Comparison of ENCODE assay signal across 8 mouse cellular contexts in genomic region chr10:79986232-79986878, GRCm38 (mm10). TPM values are rescaled to one million over a fixed set of nuclear protein-coding genes. Genes with fewer than 3 reads are reported as not detected.
DNase-seq lines count a peak whose midpoint lies in the region; ATAC-seq and TF ChIP-seq lines count a peak whose summit lies in the region.

No protein-coding gene starts in this region.

- no peak for ATAC-seq in embryonic facial prominence, embryonic 12.5 days (ENCODE audit: insufficient number of reproducible peaks, insufficient read depth, low FRiP score, low TSS enrichment)
- ATAC-seq in heart, postnatal 0 days (ENCODE audit: insufficient read depth, low read depth), result no peak
- peak; percentile 42 for ATAC-seq in liver, embryonic 14.5 days (ENCODE audit: insufficient read depth)

- H3K36me3 ChIP-seq in ES-E14 (ENCODE audit: control insufficient read depth, insufficient read depth, low read length, poor library complexity, severe bottlenecking), result no peaks in the 10 kb centered on the region; the same call in 1 of the 2 replicates
- peaks cover 10% of the 10 kb centered on the region for H3K36me3 ChIP-seq in embryonic facial prominence, embryonic 12.5 days
- peaks cover 7% of the 10 kb centered on the region; the same call in 1 of the 2 replicates for H3K36me3 ChIP-seq in heart, postnatal 0 days (replicated peaks; ENCODE audit: control insufficient read depth, insufficient read depth, low read length)
- no peaks in the 10 kb centered on the region for H3K36me3 ChIP-seq in liver, embryonic 14.5 days (replicated peaks; ENCODE audit: control insufficient read depth, insufficient read depth, low read depth)

- H3K4me2 ChIP-seq in embryonic facial prominence, embryonic 12.5 days (replicated peaks), result peak overlapping the region; percentile 90
- H3K4me2 ChIP-seq in heart, postnatal 0 days (ENCODE audit: low read depth, low read length), result peak overlapping the region; percentile 93
- H3K4me2 ChIP-seq in liver, embryonic 14.5 days (ENCODE audit: low read depth), result peak overlapping the region; percentile 97

- H3K27me3 ChIP-seq in embryonic facial prominence, embryonic 12.5 days, result no peaks in the 10 kb centered on the region; the same call in 1 of the 2 replicates
- H3K27me3 ChIP-seq in heart, postnatal 0 days (ENCODE audit: control insufficient read depth, insufficient read depth, low read length), result no peaks in the 10 kb centered on the region
- H3K27me3 ChIP-seq in liver, embryonic 14.5 days (ENCODE audit: control insufficient read depth, insufficient read depth, low read length), result peaks cover 23% of the 10 kb centered on the region

- no peak overlapping the region for H3K27ac ChIP-seq in ES-E14 (ENCODE audit: insufficient read depth, low read depth, low read length, poor library complexity, severe bottlenecking)
- H3K27ac ChIP-seq in embryonic facial prominence, embryonic 12.5 days, result peak overlapping the region; percentile 93
- peak overlapping the region; percentile 98 for H3K27ac ChIP-seq in heart, postnatal 0 days (ENCODE audit: low read depth)
- peak overlapping the region; percentile 97 for H3K27ac ChIP-seq in liver, embryonic 14.5 days
- peak overlapping the region; percentile 95 for H3K27ac ChIP-seq in olfactory bulb, adult 2 months (ENCODE audit: insufficient read depth, low read depth, low read length)

- 47% methylated on average over 6 of the region's 6 CpGs for WGBS in embryonic facial prominence, embryonic 12.5 days
- 16% methylated on average over 6 of the region's 6 CpGs for WGBS in heart, postnatal 0 days
- WGBS in liver, embryonic 14.5 days (ENCODE audit: insufficient replicate concordance), result 19% methylated on average over 6 of the region's 6 CpGs
- 26% methylated on average over 6 of the region's 6 CpGs for WGBS in olfactory bulb, adult 2 months

- no peak for TF ChIP-seq EP300 in heart, postnatal 0 days (IDR thresholded peaks at IDR 0.05; ENCODE audit: low read depth)
- no peak for TF ChIP-seq EP300 in liver, embryonic 14.5 days (IDR thresholded peaks at IDR 0.05; ENCODE audit: low read depth)

- in situ Hi-C loops in ES-E14 (cut with MboI; ENCODE audit: low sequenced_read_pairs in 2 of 2, unreplicated experiment in 2 of 2), result loop anchor here in 1 of 2 experiments (25.0 kb wide), 1 partner anchor 126 kb away; the partner anchor contains the start of genes Sbno2 and Stk11

- TF ChIP-seq POLR2A in olfactory bulb, adult 2 months (IDR thresholded peaks at IDR 0.05; ENCODE audit: insufficient read depth, low read depth, low read length), result no peak

- no peaks in the 10 kb centered on the region for H3K9me3 ChIP-seq in ES-E14 (ENCODE audit: control insufficient read depth, insufficient read depth, low read depth, low read length)
- H3K9me3 ChIP-seq in embryonic facial prominence, embryonic 12.5 days, result 0 out of 2 replicates have a peak, but pooled peaks cover 8% of the 10 kb centered on the region
- H3K9me3 ChIP-seq in heart, postnatal 0 days (replicated peaks; ENCODE audit: control insufficient read depth, low read length), result no peaks in the 10 kb centered on the region
- no peaks in the 10 kb centered on the region for H3K9me3 ChIP-seq in liver, embryonic 14.5 days (ENCODE audit: control insufficient read depth, low read length)

- no peak for TF ChIP-seq CTCF in heart, postnatal 0 days (IDR thresholded peaks at IDR 0.05; ENCODE audit: low read depth)
- no peak for TF ChIP-seq CTCF in liver, embryonic 14.5 days (IDR thresholded peaks at IDR 0.05; ENCODE audit: low read depth)
- no peak for TF ChIP-seq CTCF in olfactory bulb, adult 2 months (IDR thresholded peaks at IDR 0.05; ENCODE audit: insufficient read depth, low read depth, low read length)

- H3K4me3 ChIP-seq in ES-E14 (ENCODE audit: insufficient read depth in 1 of 2, low read depth in 1 of 2, low read length in 2 of 2, poor library complexity in 1 of 2, severe bottlenecking in 1 of 2), result peak overlapping the region in 1 of 2 experiments; percentile 100; a peak in 2 of 4 replicates
- peak overlapping the region; percentile 76 for H3K4me3 ChIP-seq in embryonic facial prominence, embryonic 12.5 days
- peak overlapping the region; percentile 74 for H3K4me3 ChIP-seq in heart, postnatal 0 days (ENCODE audit: low read depth, low read length)
- H3K4me3 ChIP-seq in liver, embryonic 14.5 days (ENCODE audit: insufficient read depth in 1 of 2, low read depth in 2 of 2, low read length in 2 of 2), result peak overlapping the region; percentile 59 to 97
- H3K4me3 ChIP-seq in olfactory bulb, adult 2 months (ENCODE audit: insufficient read depth, low read depth, low read length), result peak overlapping the region; percentile 49

- H3K9ac ChIP-seq in ES-E14 (ENCODE audit: insufficient read depth, low read depth, low read length, poor library complexity, severe bottlenecking), result peak overlapping the region; percentile 32; the same call in 1 of the 2 replicates
- peak overlapping the region; percentile 45; the same call in 1 of the 2 replicates for H3K9ac ChIP-seq in embryonic facial prominence, embryonic 12.5 days
- peak overlapping the region; percentile 69; the same call in 1 of the 2 replicates for H3K9ac ChIP-seq in heart, postnatal 0 days (replicated peaks; ENCODE audit: low read depth, low read length)
- H3K9ac ChIP-seq in liver, embryonic 14.5 days (replicated peaks), result peak overlapping the region; percentile 96

- peak; percentile 79 for DNase-seq in 3134 (ENCODE audit: extremely low read depth, insufficient read length, low spot score)
- no peak for DNase-seq in ES-E14 (ENCODE audit: low read depth, low spot score)
- DNase-seq in heart, postnatal 0 days (ENCODE audit: low spot score), result no peak
- DNase-seq in liver, embryonic 14.5 days (ENCODE audit: low read depth in 3 of 3, low spot score in 3 of 3), result peak in 1 of 3 experiments; percentile 45
- DNase-seq in testis, postnatal 14 days (ENCODE audit: low spot score), result no peak
- no peak for DNase-seq in right cerebral cortex, postnatal 36 days (ENCODE audit: low spot score in 2 of 2)

- H3K4me1 ChIP-seq in ES-E14 (ENCODE audit: control insufficient read depth in 2 of 2, insufficient read depth in 2 of 2, low read length in 2 of 2, poor library complexity in 1 of 2), result peaks cover 9 to 22% of the 10 kb centered on the region in 2 experiments
- peaks cover 50% of the 10 kb centered on the region for H3K4me1 ChIP-seq in embryonic facial prominence, embryonic 12.5 days
- H3K4me1 ChIP-seq in heart, postnatal 0 days (ENCODE audit: control insufficient read depth, insufficient read depth), result peaks cover 34% of the 10 kb centered on the region
- peaks cover 31 to 42% of the 10 kb centered on the region in 2 experiments for H3K4me1 ChIP-seq in liver, embryonic 14.5 days (replicated peaks; ENCODE audit: control insufficient read depth in 2 of 2, insufficient read depth in 2 of 2, low read length in 1 of 2)
- peaks cover 39% of the 10 kb centered on the region for H3K4me1 ChIP-seq in olfactory bulb, adult 2 months (ENCODE audit: control insufficient read depth, insufficient read depth, low read length)

RNA-seq across cellular contexts. Expression of gene Cnn2, which starts 2.0 kb away (rescaled TPM):
- 94.1 and 159 TPM in 2 replicates for total RNA-seq in ES-E14 (2012; rRNA removed)
- polyA plus RNA-seq in embryonic facial prominence, embryonic 12.5 days (2016; fragmentation: Nextera tagmentation; extraction: Ambion mirVana), result 311 and 313 TPM in 2 replicates
- total RNA-seq in heart, postnatal 0 days (2014; rRNA removed; ENCODE audit: low replicate concordance), result 142 and 158 TPM in 2 replicates
- 126 and 149 TPM in 2 replicates for polyA plus RNA-seq in heart, postnatal 0 days (2015; fragmentation: Nextera tagmentation; extraction: Ambion mirVana)
- polyA plus RNA-seq in liver, embryonic 14.5 days (2012; rRNA removed), result 14.3 and 15.8 TPM in 2 replicates
- 33.8 and 39.7 TPM in 2 replicates for polyA plus RNA-seq in liver, embryonic 14.5 days (2014; fragmentation: Nextera tagmentation; extraction: Ambion mirVana)
- polyA plus RNA-seq in olfactory bulb, adult 2 months (2012; ENCODE audit: insufficient read depth, insufficient read length, low replicate concordance, missing spikeins), result 124 and 250 TPM in 2 replicates

RNA-seq across cellular contexts. Expression of gene Tmem259, which starts 2.2 kb away (rescaled TPM):
- total RNA-seq in ES-E14 (2012; rRNA removed), result 127 and 220 TPM in 2 replicates
- polyA plus RNA-seq in embryonic facial prominence, embryonic 12.5 days (2016; fragmentation: Nextera tagmentation; extraction: Ambion mirVana), result 24.3 and 25.9 TPM in 2 replicates
- 162 and 182 TPM in 2 replicates for total RNA-seq in heart, postnatal 0 days (2014; rRNA removed; ENCODE audit: low replicate concordance)
- polyA plus RNA-seq in heart, postnatal 0 days (2015; fragmentation: Nextera tagmentation; extraction: Ambion mirVana), result 18.0 and 18.1 TPM in 2 replicates
- 59.7 and 79.7 TPM in 2 replicates for polyA plus RNA-seq in liver, embryonic 14.5 days (2012; rRNA removed)
- 5.9 and 8.6 TPM in 2 replicates for polyA plus RNA-seq in liver, embryonic 14.5 days (2014; fragmentation: Nextera tagmentation; extraction: Ambion mirVana)
- polyA plus RNA-seq in olfactory bulb, adult 2 months (2012; ENCODE audit: insufficient read depth, insufficient read length, low replicate concordance, missing spikeins), result not detected in 2 replicates

RNA-seq across cellular contexts. Expression of gene Abca7, which starts 9.9 kb away (rescaled TPM):
- 8.8 and 18.9 TPM in 2 replicates for total RNA-seq in ES-E14 (2012; rRNA removed)
- 2.6 and 3.9 TPM in 2 replicates for polyA plus RNA-seq in embryonic facial prominence, embryonic 12.5 days (2016; fragmentation: Nextera tagmentation; extraction: Ambion mirVana)
- total RNA-seq in heart, postnatal 0 days (2014; rRNA removed; ENCODE audit: low replicate concordance), result 10.4 and 11.4 TPM in 2 replicates
- 1.9 TPM in 2 replicates for polyA plus RNA-seq in heart, postnatal 0 days (2015; fragmentation: Nextera tagmentation; extraction: Ambion mirVana)
- 11.2 and 12.7 TPM in 2 replicates for polyA plus RNA-seq in liver, embryonic 14.5 days (2012; rRNA removed)
- 4.9 and 6.0 TPM in 2 replicates for polyA plus RNA-seq in liver, embryonic 14.5 days (2014; fragmentation: Nextera tagmentation; extraction: Ambion mirVana)
- polyA plus RNA-seq in olfactory bulb, adult 2 months (2012; ENCODE audit: insufficient read depth, insufficient read length, low replicate concordance, missing spikeins), result not detected in 2 replicates

RNA-seq across cellular contexts. Expression of gene Grin3b, which starts 15.8 kb away (rescaled TPM):
- 0.36 and 0.74 TPM in 2 replicates for total RNA-seq in ES-E14 (2012; rRNA removed)
- 0.50 and 0.92 TPM in 2 replicates for polyA plus RNA-seq in embryonic facial prominence, embryonic 12.5 days (2016; fragmentation: Nextera tagmentation; extraction: Ambion mirVana)
- not detected in 2 replicates for total RNA-seq in heart, postnatal 0 days (2014; rRNA removed; ENCODE audit: low replicate concordance)
- polyA plus RNA-seq in heart, postnatal 0 days (2015; fragmentation: Nextera tagmentation; extraction: Ambion mirVana), result 0.29 and 0.34 TPM in 2 replicates
- 0.01 and 0.03 TPM in 2 replicates for polyA plus RNA-seq in liver, embryonic 14.5 days (2012; rRNA removed)
- 0.13 TPM in 1 of 2 replicates, not detected in the other for polyA plus RNA-seq in liver, embryonic 14.5 days (2014; fragmentation: Nextera tagmentation; extraction: Ambion mirVana)
- not detected in 2 replicates for polyA plus RNA-seq in olfactory bulb, adult 2 months (2012; ENCODE audit: insufficient read depth, insufficient read length, low replicate concordance, missing spikeins)

RNA-seq across cellular contexts. Expression of gene Wdr18, which starts 26.4 kb away (rescaled TPM):
- 155 and 195 TPM in 2 replicates for total RNA-seq in ES-E14 (2012; rRNA removed)
- polyA plus RNA-seq in embryonic facial prominence, embryonic 12.5 days (2016; fragmentation: Nextera tagmentation; extraction: Ambion mirVana), result 118 and 120 TPM in 2 replicates
- total RNA-seq in heart, postnatal 0 days (2014; rRNA removed; ENCODE audit: low replicate concordance), result 29.3 and 51.5 TPM in 2 replicates
- 54.3 and 58.4 TPM in 2 replicates for polyA plus RNA-seq in heart, postnatal 0 days (2015; fragmentation: Nextera tagmentation; extraction: Ambion mirVana)
- polyA plus RNA-seq in liver, embryonic 14.5 days (2012; rRNA removed), result 22.3 and 24.7 TPM in 2 replicates
- 58.4 TPM in 2 replicates for polyA plus RNA-seq in liver, embryonic 14.5 days (2014; fragmentation: Nextera tagmentation; extraction: Ambion mirVana)
- polyA plus RNA-seq in olfactory bulb, adult 2 months (2012; ENCODE audit: insufficient read depth, insufficient read length, low replicate concordance, missing spikeins), result not detected in 2 replicates

Comparison
In these comparisons a context has a peak if more than half of its experiments do, and no peak if none do; other contexts are left out.
1. H3K9ac ChIP-seq: peak in every context shown above with its lines; median percentile 96 in liver, embryonic 14.5 days; 69 in heart, postnatal 0 days; 45 in embryonic facial prominence, embryonic 12.5 days; 32 in ES-E14.